Comparison of ENCODE assay signal across 35 mouse cellular contexts in the genomic region with DNA sequence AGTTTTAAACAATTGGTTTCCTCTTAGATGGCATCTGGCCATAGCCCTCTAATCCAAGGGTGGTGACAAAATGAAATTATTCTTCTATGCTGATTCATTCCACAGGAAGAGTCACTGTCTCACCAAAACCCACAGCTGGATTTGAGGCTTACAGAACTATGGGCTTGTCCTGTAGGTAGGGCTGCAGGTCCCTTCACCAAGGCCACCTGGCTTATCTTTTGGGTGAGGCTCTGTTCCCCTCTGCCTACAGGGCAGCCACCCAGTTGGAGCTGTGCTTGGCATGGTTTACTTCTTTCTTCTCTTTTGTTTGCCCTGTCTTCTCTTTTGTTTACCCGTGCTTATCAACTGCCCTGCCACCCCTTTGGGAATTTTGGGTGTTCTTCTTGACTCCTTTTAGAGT.
"Had no signal": no experiment of that assay in that cellular context is flagged by ENCODE, and none has a peak within 500 bp of the region (broad histone marks: within the 10 kb centered on the region; RNA-seq: fewer than 3 reads in every experiment).

No protein-coding gene starts in this region.

- H3K9ac ChIP-seq: heart, embryonic 12.5 days; heart, embryonic 13.5 days; heart, embryonic 15.5 days; hindbrain, embryonic 12.5 days; hindbrain, embryonic 13.5 days; hindbrain, embryonic 14.5 days; hindbrain, embryonic 15.5 days; intestine, embryonic 15.5 days; kidney, embryonic 15.5 days had no signal

- ATAC-seq: hindbrain, embryonic 16.5 days; hindbrain, postnatal 0 days; inflammation-experienced regulatory T-cells, adult 6 months; intestine, embryonic 15.5 days; intestine, embryonic 16.5 days; intestine, postnatal 0 days had no signal

- H3K4me2 ChIP-seq: heart, embryonic 11.5 days; heart, embryonic 12.5 days; heart, embryonic 13.5 days; heart, embryonic 15.5 days; hindbrain, embryonic 12.5 days; hindbrain, embryonic 13.5 days; hindbrain, embryonic 14.5 days; hindbrain, embryonic 15.5 days; intestine, embryonic 15.5 days; kidney, embryonic 15.5 days had no signal

- H3K4me1 ChIP-seq: heart, embryonic 10.5 days; heart, embryonic 12.5 days; heart, embryonic 13.5 days; heart, embryonic 15.5 days; hindbrain, embryonic 10.5 days; hindbrain, embryonic 12.5 days; hindbrain, embryonic 13.5 days; hindbrain, embryonic 15.5 days; intestine, embryonic 15.5 days; kidney, embryonic 15.5 days had no signal

- H3K4me3 ChIP-seq: heart, embryonic 10.5 days; heart, embryonic 12.5 days; heart, embryonic 13.5 days; heart, embryonic 15.5 days; hindbrain, embryonic 10.5 days; hindbrain, embryonic 12.5 days; hindbrain, embryonic 13.5 days; hindbrain, embryonic 15.5 days; intestine, embryonic 15.5 days; kidney, embryonic 15.5 days; layer of hippocampus, adult 2 months had no signal

- H3K9me3 ChIP-seq: heart, embryonic 10.5 days; heart, embryonic 12.5 days; heart, embryonic 13.5 days; heart, embryonic 15.5 days; hindbrain, embryonic 10.5 days; hindbrain, embryonic 12.5 days; hindbrain, embryonic 13.5 days; hindbrain, embryonic 15.5 days; intestine, embryonic 15.5 days; kidney, embryonic 15.5 days had no signal

- H3K36me3 ChIP-seq: heart, embryonic 10.5 days; heart, embryonic 12.5 days; heart, embryonic 13.5 days; heart, embryonic 15.5 days; hindbrain, embryonic 10.5 days; hindbrain, embryonic 12.5 days; hindbrain, embryonic 13.5 days; hindbrain, embryonic 15.5 days; intestine, embryonic 15.5 days; kidney, embryonic 15.5 days had no signal

- H3K27me3 ChIP-seq: heart, embryonic 12.5 days; heart, embryonic 13.5 days; heart, embryonic 15.5 days; hindbrain, embryonic 12.5 days; hindbrain, embryonic 13.5 days; hindbrain, embryonic 15.5 days; intestine, embryonic 15.5 days; kidney, embryonic 15.5 days had no signal

- DNase-seq: heart, postnatal 10 days; heart, postnatal 14 days; heart, postnatal 36 days; heart, postnatal 4 days; kidney, adult 11 months; kidney, adult 18-20 months; kidney, adult 2 months; kidney, adult 8-10 months; kidney, adult 9 months; kidney, postnatal 10 days; kidney, postnatal 14 days; kidney, postnatal 25 days; kidney, postnatal 36 days; kidney, postnatal 4 days; layer of hippocampus, adult 9-11 months; layer of hippocampus, postnatal 36 days had no signal

- H3K27ac ChIP-seq: heart, embryonic 10.5 days; heart, embryonic 13.5 days; heart, embryonic 15.5 days; hindbrain, embryonic 10.5 days; hindbrain, embryonic 12.5 days; hindbrain, embryonic 13.5 days; hindbrain, embryonic 14.5 days; hindbrain, embryonic 15.5 days; hindbrain, postnatal 0 days; intestine, embryonic 15.5 days; kidney, embryonic 15.5 days; kidney, postnatal 0 days; layer of hippocampus, adult 2 months had no signal
